Mouse (Mus musculus) heart, adult 2 months (tissue): ENCODE data around the gene Ccdc169.

Experiments used
- CTCF ChIP-seq: fragments of 200-600 bp; IDR thresholded peaks from 2 replicates; pipeline ENCODE4 v1.8.1; 2022; ENCODE audit warnings: antibody characterized with exemption, mild to moderate bottlenecking, moderate library complexity
- EP300 ChIP-seq: fragments of 200-500 bp; IDR thresholded peaks from 2 replicates; pipeline ENCODE4 v1.6.1; 2011; ENCODE audit warnings: low read depth, low read length, control low read depth; ENCODE audit not compliant: insufficient read depth
- POLR2A ChIP-seq: fragments of 200-500 bp; IDR thresholded peaks from 2 replicates; pipeline ENCODE4 v1.6.1; 2011; ENCODE audit warnings: mild to moderate bottlenecking, low read depth, low read length, control low read depth; ENCODE audit not compliant: insufficient read depth

- TF ChIP-seq CTCF = peak; percentile 22; the same call in 1 of the 2 replicates
- no peak for TF ChIP-seq POLR2A
- no peak for TF ChIP-seq EP300
These were observed 36.0 kb upstream of the Ccdc169 start for GRCm38 (mm10) chr3:55101092-55101491.
